Mouse (Mus musculus) CH12.LX (cell line): ENCODE results near the gene Ifna6.

Source experiments
- CHD2 ChIP-seq: IDR thresholded peaks from 2 replicates; pipeline ENCODE4 v1.6.1; 2011; ENCODE audit warnings: low read length, improper control_type of control experiment
- CTCF ChIP-seq, 2 experiments: IDR thresholded peaks in 1 of 2; conservative IDR thresholded peaks in 1 of 2; 2 replicates each; pipeline ENCODE4 v1.5.1; 2011 to 2012; ENCODE audit warnings: low read depth in 2 of 2, low read length in 2 of 2, improper control_type of control experiment in 1 of 2, inconsistent platforms in 1 of 2, mild to moderate bottlenecking in 1 of 2, moderate library complexity in 1 of 2
- MAX ChIP-seq: IDR thresholded peaks from 2 replicates; pipeline ENCODE4 v1.6.1; 2011; ENCODE audit warnings: low read length, improper control_type of control experiment
- POLR2A ChIP-seq: IDR thresholded peaks from 2 replicates; pipeline ENCODE4 v1.6.1; 2011; ENCODE audit warnings: low read depth, mild to moderate bottlenecking, improper control_type of control experiment, low read length
- SIN3A ChIP-seq: IDR thresholded peaks from 2 replicates; pipeline ENCODE4 v1.6.1; 2012; ENCODE audit warnings: low read length, improper control_type of control experiment, inconsistent platforms
- SMC3 ChIP-seq: IDR thresholded peaks from 2 replicates; pipeline ENCODE4 v1.6.1; 2011; ENCODE audit warnings: low read depth, low read length, improper control_type of control experiment
- TBP ChIP-seq: conservative IDR thresholded peaks from 2 replicates; pipeline ENCODE4 v1.6.1; 2011; ENCODE audit warnings: low read depth, low read length, improper control_type of control experiment
- USF1 ChIP-seq: IDR thresholded peaks from 2 replicates; pipeline ENCODE4 v1.6.1; 2014; ENCODE audit warnings: low read depth, mild to moderate bottlenecking, inconsistent platforms, low read length, improper control_type of control experiment
- ZC3H11A ChIP-seq: IDR thresholded peaks from 2 replicates; pipeline ENCODE4 v1.6.1; 2012; ENCODE audit warnings: low read depth, mild to moderate bottlenecking, inconsistent platforms, low read length, improper control_type of control experiment

DNA sequence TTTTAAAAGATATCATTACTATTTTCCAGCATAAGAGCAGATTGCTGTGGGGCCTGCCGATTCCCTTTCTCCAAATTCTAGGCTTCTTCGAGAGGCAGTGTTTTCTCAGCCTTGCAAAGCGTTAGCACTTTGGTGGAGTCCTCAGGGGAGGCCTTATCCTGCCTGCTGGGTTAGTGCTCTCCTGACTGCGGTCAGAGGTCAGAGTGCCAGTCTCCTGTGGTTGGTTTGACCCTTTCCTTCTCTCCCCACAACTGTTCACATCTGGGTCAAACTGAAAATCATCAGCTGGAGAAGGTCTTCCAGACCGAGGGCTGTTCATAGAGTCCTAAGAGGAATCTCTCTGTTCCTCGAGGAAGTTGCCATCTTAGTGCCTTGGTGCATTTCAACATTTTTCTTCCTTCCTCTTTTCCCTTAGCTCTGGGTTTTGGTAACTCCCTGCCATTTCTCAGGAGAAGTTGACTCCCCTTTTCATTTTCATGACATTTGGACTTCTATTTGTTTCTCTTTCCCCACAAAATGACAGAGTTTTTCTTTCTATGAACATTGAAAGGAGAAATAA is 37.9 kb downstream of the Ifna6 start:
- TF ChIP-seq POLR2A (no peak), CHD2 (no peak), MAX (no peak), ZC3H11A (no peak), CTCF (conservative IDR thresholded peaks at IDR 0.05 in 1 of 2, IDR thresholded peaks at IDR 0.05 in 1 of 2; ENCODE audit: low read depth in 2 of 2, low read length in 2 of 2) (no peak), SMC3 (no peak), SIN3A (no peak), USF1 (no peak), TBP (no peak)
